Mouse (Mus musculus): ENCODE measurements around the gene Rbm18.
A peak's percentile ranks its signal among the peaks of the same experiment; 100 is the strongest.

Gene Rbm18

GRCm38 (mm10) chr2:36097129-36097815 lies 39.3 kb downstream of the Rbm18 start:
- Histone ChIP-seq H3K36me3 (ENCODE audit: control insufficient read depth, insufficient read depth, low read length, poor library complexity, severe bottlenecking) (no peaks in the 10 kb centered on the region), H3K27me3 (ENCODE audit: control insufficient read depth, insufficient read depth, low read length, poor library complexity, severe bottlenecking) (no peaks in the 10 kb centered on the region; the same call in 1 of the 2 replicates)
- DNase-seq (ENCODE audit: low read depth, low spot score): no peak

- Histone ChIP-seq H3K36me3 (ENCODE audit: control insufficient read depth, insufficient read depth, low read length, poor library complexity, severe bottlenecking) (no peaks in the 10 kb centered on the region), H3K27me3 (ENCODE audit: control insufficient read depth, insufficient read depth, low read length, poor library complexity, severe bottlenecking) (no peaks in the 10 kb centered on the region; the same call in none of the 2 replicates)
- no peak for DNase-seq (ENCODE audit: low read depth, low spot score)
Observed at GRCm38 (mm10) chr2:36093914-36094475, 42.6 kb downstream of the Rbm18 start.

- DNase-seq (ENCODE audit: low read depth, low spot score): no peak
- Histone ChIP-seq H3K27me3 (ENCODE audit: control insufficient read depth, insufficient read depth, low read length, poor library complexity, severe bottlenecking) (no peaks in the 10 kb centered on the region; the same call in none of the 2 replicates), H3K36me3 (ENCODE audit: control insufficient read depth, insufficient read depth, low read length, poor library complexity, severe bottlenecking) (no peaks in the 10 kb centered on the region)
Observed at GRCm38 (mm10) chr2:36093301-36093700, 43.3 kb downstream of the Rbm18 start.

GRCm38 (mm10) chr2:36092748-36093147 lies 43.8 kb downstream of the Rbm18 start:
- H3K36me3 ChIP-seq (ENCODE audit: control insufficient read depth, insufficient read depth, low read length, poor library complexity, severe bottlenecking): no peaks in the 10 kb centered on the region
- DNase-seq (ENCODE audit: low read depth, low spot score): no peak
- no peaks in the 10 kb centered on the region; the same call in none of the 2 replicates for H3K27me3 ChIP-seq (ENCODE audit: control insufficient read depth, insufficient read depth, low read length, poor library complexity, severe bottlenecking)

- H3K36me3 ChIP-seq (ENCODE audit: control insufficient read depth, insufficient read depth, low read length, poor library complexity, severe bottlenecking): no peaks in the 10 kb centered on the region
- H3K27me3 ChIP-seq (ENCODE audit: control insufficient read depth, insufficient read depth, low read length, poor library complexity, severe bottlenecking): no peaks in the 10 kb centered on the region; the same call in none of the 2 replicates
- peak; percentile 59 for DNase-seq (ENCODE audit: low read depth, low spot score)
Observed at GRCm38 (mm10) chr2:36090853-36091741, 45.5 kb downstream of the Rbm18 start.

- Histone ChIP-seq H3K27me3 (ENCODE audit: control insufficient read depth, insufficient read depth, low read length, poor library complexity, severe bottlenecking) (no peaks in the 10 kb centered on the region; the same call in none of the 2 replicates), H3K36me3 (ENCODE audit: control insufficient read depth, insufficient read depth, low read length, poor library complexity, severe bottlenecking) (no peaks in the 10 kb centered on the region)
- DNase-seq (ENCODE audit: low read depth, low spot score): no peak
Observed at GRCm38 (mm10) chr2:36089190-36089589, 47.4 kb downstream of the Rbm18 start.

- Histone ChIP-seq H3K27me3 (ENCODE audit: control insufficient read depth, insufficient read depth, low read length, poor library complexity, severe bottlenecking) (no peaks in the 10 kb centered on the region), H3K36me3 (ENCODE audit: control insufficient read depth, insufficient read depth, low read length, poor library complexity, severe bottlenecking) (no peaks in the 10 kb centered on the region)
- DNase-seq (ENCODE audit: low read depth, low spot score): no peak
Observed at GRCm38 (mm10) chr2:36085041-36085440, 51.5 kb downstream of the Rbm18 start.

- Histone ChIP-seq H3K27me3 (ENCODE audit: control insufficient read depth, insufficient read depth, low read length, poor library complexity, severe bottlenecking) (no peaks in the 10 kb centered on the region), H3K36me3 (ENCODE audit: control insufficient read depth, insufficient read depth, low read length, poor library complexity, severe bottlenecking) (no peaks in the 10 kb centered on the region)
- DNase-seq (ENCODE audit: low read depth, low spot score): no peak
Observed at GRCm38 (mm10) chr2:36082802-36083580, 53.6 kb downstream of the Rbm18 start.

- H3K27me3 ChIP-seq (ENCODE audit: control insufficient read depth, insufficient read depth, low read length, poor library complexity, severe bottlenecking): no peaks in the 10 kb centered on the region
- H3K36me3 ChIP-seq (ENCODE audit: control insufficient read depth, insufficient read depth, low read length, poor library complexity, severe bottlenecking): no peaks in the 10 kb centered on the region
- no peak for DNase-seq (ENCODE audit: low read depth, low spot score)
Observed at GRCm38 (mm10) chr2:36081446-36081845, 55.1 kb downstream of the Rbm18 start.

- H3K27me3 ChIP-seq (ENCODE audit: control insufficient read depth, insufficient read depth, low read length, poor library complexity, severe bottlenecking): no peaks in the 10 kb centered on the region
- no peak for DNase-seq (ENCODE audit: low read depth, low spot score)
- H3K36me3 ChIP-seq (ENCODE audit: control insufficient read depth, insufficient read depth, low read length, poor library complexity, severe bottlenecking): no peaks in the 10 kb centered on the region
Observed at GRCm38 (mm10) chr2:36077160-36077761, 59.3 kb downstream of the Rbm18 start.

GRCm38 (mm10) chr2:36075210-36075609 lies 61.4 kb downstream of the Rbm18 start:
- no peaks in the 10 kb centered on the region for H3K36me3 ChIP-seq (ENCODE audit: control insufficient read depth, insufficient read depth, low read length, poor library complexity, severe bottlenecking)
- no peak for DNase-seq (ENCODE audit: low read depth, low spot score)
- no peaks in the 10 kb centered on the region for H3K27me3 ChIP-seq (ENCODE audit: control insufficient read depth, insufficient read depth, low read length, poor library complexity, severe bottlenecking)

- no peaks in the 10 kb centered on the region for H3K27me3 ChIP-seq (ENCODE audit: control insufficient read depth, insufficient read depth, low read length, poor library complexity, severe bottlenecking)
- DNase-seq (ENCODE audit: low read depth, low spot score): no peak
- no peaks in the 10 kb centered on the region for H3K36me3 ChIP-seq (ENCODE audit: control insufficient read depth, insufficient read depth, low read length, poor library complexity, severe bottlenecking)
Observed at GRCm38 (mm10) chr2:36073781-36074180, 62.8 kb downstream of the Rbm18 start.

- DNase-seq (ENCODE audit: low read depth, low spot score): no peak
- no peaks in the 10 kb centered on the region for H3K36me3 ChIP-seq (ENCODE audit: control insufficient read depth, insufficient read depth, low read length, poor library complexity, severe bottlenecking)
- H3K27me3 ChIP-seq (ENCODE audit: control insufficient read depth, insufficient read depth, low read length, poor library complexity, severe bottlenecking): no peaks in the 10 kb centered on the region
Observed at GRCm38 (mm10) chr2:36071660-36072305, 64.8 kb downstream of the Rbm18 start.

GRCm38 (mm10) chr2:36067132-36067531 lies 69.4 kb downstream of the Rbm18 start:
- Histone ChIP-seq H3K36me3 (ENCODE audit: control insufficient read depth, insufficient read depth, low read length, poor library complexity, severe bottlenecking) (no peaks in the 10 kb centered on the region), H3K27me3 (ENCODE audit: control insufficient read depth, insufficient read depth, low read length, poor library complexity, severe bottlenecking) (peaks cover 2% of the 10 kb centered on the region)
- DNase-seq (ENCODE audit: low read depth, low spot score): no peak
